Mouse (Mus musculus) heart, embryonic 11.5 days (tissue): ENCODE measurements at regions not wholly inside any gene's neighbourhood (a gene's known extent, or its start where the extent isn't known, plus 50 kb on each side); places are given as distances from the start of the nearest gene placed in this dataset.

Experiments used
- ATAC-seq: fragments of 200-750 bp; cut with Nextera tagmentation; replicated peaks from 2 replicates; pipeline ENCODE4 v1.8.0; 2017; ENCODE audit warnings: moderate library complexity; ENCODE audit not compliant: insufficient number of reproducible peaks, low FRiP score, low TSS enrichment
- H3K27ac ChIP-seq: fragments of 300-500 bp; sonication (generic); 2 replicates; pipeline ENCODE4 v1.5.1; 2014; ENCODE audit warnings: mild to moderate bottlenecking, low read depth, low read length
- H3K27me3 ChIP-seq: fragments of 300-500 bp; sonication (generic); 2 replicates; pipeline ENCODE4 v1.6.1; 2014; ENCODE audit warnings: mild to moderate bottlenecking, low read length, mixed read lengths; ENCODE audit not compliant: control insufficient read depth, insufficient read depth
- H3K36me3 ChIP-seq: fragments of 300-500 bp; sonication (generic); 2 replicates; pipeline ENCODE4 v1.6.1; 2014; ENCODE audit warnings: mild to moderate bottlenecking, low read length, moderate library complexity, mixed read lengths; ENCODE audit not compliant: control insufficient read depth, insufficient read depth
- H3K4me1 ChIP-seq: fragments of 300-500 bp; sonication (generic); 2 replicates; pipeline ENCODE4 v1.6.1; 2014; ENCODE audit warnings: low read length; ENCODE audit not compliant: control insufficient read depth, insufficient read depth
- H3K4me2 ChIP-seq: fragments of 300-500 bp; sonication (generic); 2 replicates; pipeline ENCODE4 v1.6.1; 2014; ENCODE audit warnings: mild to moderate bottlenecking, moderate library complexity
- H3K4me3 ChIP-seq: fragments of 300-500 bp; sonication (generic); 2 replicates; pipeline ENCODE4 v1.5.1; 2014; ENCODE audit warnings: low read depth, low read length
- H3K9ac ChIP-seq: fragments of 300-500 bp; sonication (generic); 2 replicates; pipeline ENCODE4 v1.6.1; 2014; ENCODE audit warnings: mild to moderate bottlenecking, low read depth, low read length, moderate library complexity
- H3K9me3 ChIP-seq: fragments of 300-500 bp; sonication (generic); replicated peaks from 2 replicates; pipeline ENCODE4 v1.6.1; 2016; ENCODE audit warnings: low read length; ENCODE audit not compliant: control insufficient read depth
- WGBS: fragments of 180-500 bp; shearing (Covaris S2); extraction: QIAGEN DNeasy Blood & Tissue Kit; methylation state at CpG from one replicate; pipeline ENCODE4 v1.1.7; 2014; ENCODE audit not compliant: insufficient replicate concordance; 5-methylcytosine and 5-hydroxymethylcytosine counted together

- Histone ChIP-seq H3K4me1 (0 out of 2 replicates have a peak, but pooled peaks cover 2% of the 10 kb centered on the region), H3K9me3 (no peaks in the 10 kb centered on the region), H3K4me2 (no peak overlapping the region), H3K27ac (no peak overlapping the region), H3K4me3 (no peak overlapping the region), H3K9ac (no peak overlapping the region), H3K27me3 (no peaks in the 10 kb centered on the region), H3K36me3 (no peaks in the 10 kb centered on the region)
- ATAC-seq, result no peak
- 54% methylated on average over 12 of the region's 12 CpGs for WGBS
These were observed 61.1 kb upstream of the Xpa start for GRCm38 (mm10) chr4:46257061-46257795.

- H3K36me3 ChIP-seq, result no peaks in the 10 kb centered on the region
- no peaks in the 10 kb centered on the region for H3K27me3 ChIP-seq
- no peak overlapping the region for H3K9ac ChIP-seq
- H3K9me3 ChIP-seq, result no peaks in the 10 kb centered on the region
- 66% methylated on average over 5 of the region's 5 CpGs for WGBS
- no peak for ATAC-seq
- H3K4me1 ChIP-seq, result 0 out of 2 replicates have a peak, but pooled peaks cover 2% of the 10 kb centered on the region
- no peak overlapping the region for H3K4me2 ChIP-seq
- H3K4me3 ChIP-seq, result no peak overlapping the region
- no peak overlapping the region for H3K27ac ChIP-seq
These were observed 62.7 kb upstream of the Xpa start for GRCm38 (mm10) chr4:46258774-46259173.

- WGBS, result 58% methylated on average over 6 of the region's 6 CpGs
- Histone ChIP-seq H3K27ac (no peak overlapping the region), H3K9me3 (no peaks in the 10 kb centered on the region), H3K27me3 (no peaks in the 10 kb centered on the region), H3K4me3 (no peak overlapping the region), H3K36me3 (no peaks in the 10 kb centered on the region), H3K4me1 (0 out of 2 replicates have a peak, but pooled peaks cover 3% of the 10 kb centered on the region), H3K4me2 (no peak overlapping the region), H3K9ac (no peak overlapping the region)
- no peak for ATAC-seq
These were observed 72.6 kb upstream of the Xpa start for GRCm38 (mm10) chr4:46268564-46269247.

- H3K36me3 ChIP-seq, result no peaks in the 10 kb centered on the region
- no peaks in the 10 kb centered on the region for H3K9me3 ChIP-seq
- no peak for ATAC-seq
- no peak overlapping the region for H3K27ac ChIP-seq
- H3K4me2 ChIP-seq, result no peak overlapping the region
- no peak overlapping the region for H3K4me3 ChIP-seq
- H3K27me3 ChIP-seq, result peaks cover 2% of the 10 kb centered on the region; the same call in 1 of the 2 replicates
- H3K9ac ChIP-seq, result no peak overlapping the region
- 0 out of 2 replicates have a peak, but pooled peaks cover 3% of the 10 kb centered on the region for H3K4me1 ChIP-seq
- WGBS, result 0% methylated on average over 2 of the region's 2 CpGs
These were observed 72.3 kb upstream of the Foxe1 start for GRCm38 (mm10) chr4:46271066-46271465.

GRCm38 (mm10) chr4:46275773-46276172 lies 67.6 kb upstream of the Foxe1 start:
- no peak for ATAC-seq
- peaks cover 7% of the 10 kb centered on the region for H3K4me1 ChIP-seq
- H3K4me2 ChIP-seq, result no peak overlapping the region
- H3K36me3 ChIP-seq, result no peaks in the 10 kb centered on the region
- no peak overlapping the region for H3K4me3 ChIP-seq
- no peaks in the 10 kb centered on the region for H3K9me3 ChIP-seq
- peaks cover 17% of the 10 kb centered on the region for H3K27me3 ChIP-seq
- no peak overlapping the region for H3K27ac ChIP-seq
- H3K9ac ChIP-seq, result no peak overlapping the region
- 57% methylated on average over 3 of the region's 3 CpGs for WGBS

GRCm38 (mm10) chr4:46276851-46277581 lies 66.4 kb upstream of the Foxe1 start:
- peaks cover 7% of the 10 kb centered on the region for H3K4me1 ChIP-seq
- H3K36me3 ChIP-seq, result no peaks in the 10 kb centered on the region
- peaks cover 17% of the 10 kb centered on the region for H3K27me3 ChIP-seq
- no peak overlapping the region for H3K9ac ChIP-seq
- no peak overlapping the region for H3K27ac ChIP-seq
- no peak overlapping the region for H3K4me3 ChIP-seq
- WGBS, result 11% methylated on average over 19 of the region's 19 CpGs
- peak overlapping the region; percentile 21 for H3K4me2 ChIP-seq
- no peak for ATAC-seq
- H3K9me3 ChIP-seq, result no peaks in the 10 kb centered on the region

- no peaks in the 10 kb centered on the region for H3K9me3 ChIP-seq
- H3K36me3 ChIP-seq, result no peaks in the 10 kb centered on the region
- no peak overlapping the region for H3K4me2 ChIP-seq
- no peak for ATAC-seq
- peaks cover 3% of the 10 kb centered on the region; the same call in 1 of the 2 replicates for H3K27me3 ChIP-seq
- H3K4me1 ChIP-seq, result no peaks in the 10 kb centered on the region; the same call in 1 of the 2 replicates
- no peak overlapping the region for H3K9ac ChIP-seq
- H3K27ac ChIP-seq, result no peak overlapping the region
- H3K4me3 ChIP-seq, result no peak overlapping the region
- 80% methylated on average over 9 of the region's 9 CpGs for WGBS
These were observed 56.5 kb upstream of the Foxe1 start for GRCm38 (mm10) chr4:46286955-46287354.

GRCm38 (mm10) chr4:46291620-46292254 lies 51.7 kb upstream of the Foxe1 start:
- H3K9me3 ChIP-seq, result no peaks in the 10 kb centered on the region
- H3K4me1 ChIP-seq, result no peaks in the 10 kb centered on the region; the same call in 1 of the 2 replicates
- H3K9ac ChIP-seq, result no peak overlapping the region
- H3K27ac ChIP-seq, result no peak overlapping the region
- H3K4me2 ChIP-seq, result peak overlapping the region; percentile 38
- WGBS, result 24% methylated on average over 10 of the region's 10 CpGs
- ATAC-seq, result no peak
- no peaks in the 10 kb centered on the region for H3K36me3 ChIP-seq
- peaks cover 10% of the 10 kb centered on the region; the same call in 1 of the 2 replicates for H3K27me3 ChIP-seq
- H3K4me3 ChIP-seq, result no peak overlapping the region
